Mouse (Mus musculus) CH12.LX (cell line): ENCODE data around the gene Nell1. TPM values are rescaled to one million over a fixed set of nuclear protein-coding genes. Genes with fewer than 3 reads are reported as not detected.

Source experiments
- DNase-seq: peaks from one replicate; pipeline ENCODE4 v3.0.0-alpha.2; 2013; ENCODE audit errors: extremely low read depth
- H3K27ac ChIP-seq: 2 replicates; pipeline ENCODE4 v1.5.1; 2012; ENCODE audit warnings: low read depth, mild to moderate bottlenecking, control low read depth, moderate library complexity; ENCODE audit not compliant: insufficient read depth
- H3K27me3 ChIP-seq: replicated peaks from 2 replicates; pipeline ENCODE3; 2012; ENCODE audit warnings: inconsistent platforms
- H3K36me3 ChIP-seq, 2 experiments: replicated peaks in 1 of 2; 2 replicates each; pipeline versions ENCODE3 to v1.6.1; 2012; ENCODE audit warnings: inconsistent platforms in 1 of 2, low read length in 1 of 2, mild to moderate bottlenecking in 1 of 2, mixed read lengths in 1 of 2, moderate library complexity in 1 of 2; ENCODE audit not compliant: control insufficient read depth in 1 of 2, insufficient read depth in 1 of 2
- H3K4me1 ChIP-seq, 2 experiments: 2 replicates each; pipeline ENCODE4 v1.6.1; 2012; ENCODE audit warnings: inconsistent platforms in 1 of 2, moderate library complexity in 1 of 2; ENCODE audit not compliant: insufficient read depth in 2 of 2, control insufficient read depth in 1 of 2
- H3K4me2 ChIP-seq: 2 replicates; pipeline ENCODE4 v1.6.1; 2012; ENCODE audit warnings: low read depth, mild to moderate bottlenecking, control low read depth; ENCODE audit not compliant: poor library complexity, insufficient read depth, severe bottlenecking
- H3K4me3 ChIP-seq, 3 experiments: fragments of 150-350 bp in 1 of 3; sonication (generic) in 1 of 3; replicated peaks in 1 of 3; 2 replicates each; pipeline versions ENCODE3 to v1.5.1; 2011 to 2012; ENCODE audit warnings: low read depth in 2 of 3, low read length in 2 of 3, mild to moderate bottlenecking in 2 of 3, moderate library complexity in 2 of 3, control low read depth in 1 of 3, improper control_type of control experiment in 1 of 3, inconsistent platforms in 1 of 3, mixed read lengths in 1 of 3; ENCODE audit not compliant: poor library complexity in 1 of 3
- H3K79me2 ChIP-seq: replicated peaks from 2 replicates; pipeline ENCODE4 v1.6.1; 2012; ENCODE audit warnings: mild to moderate bottlenecking, moderate library complexity; ENCODE audit not compliant: control insufficient read depth, poor library complexity, insufficient read depth, severe bottlenecking; ENCODE audit errors: extremely low read depth
- H3K9ac ChIP-seq: 2 replicates; pipeline ENCODE4 v1.6.1; 2012; ENCODE audit warnings: low read depth, mild to moderate bottlenecking, control low read depth, moderate library complexity; ENCODE audit not compliant: insufficient read depth
- H3K9me3 ChIP-seq: replicated peaks from 2 replicates; pipeline ENCODE3; 2012; ENCODE audit warnings: low read length, inconsistent platforms, mixed read lengths
- BHLHE40 ChIP-seq: IDR thresholded peaks from 2 replicates; pipeline ENCODE4 v1.6.1; 2011; ENCODE audit warnings: mild to moderate bottlenecking, low read depth, low read length, improper control_type of control experiment
- CHD1 ChIP-seq: IDR thresholded peaks from 2 replicates; pipeline ENCODE4 v1.6.1; 2012; ENCODE audit warnings: low read depth, low read length, improper control_type of control experiment, inconsistent platforms
- CTCF ChIP-seq, 2 experiments: IDR thresholded peaks in 1 of 2; conservative IDR thresholded peaks in 1 of 2; 2 replicates each; pipeline ENCODE4 v1.5.1; 2011 to 2012; ENCODE audit warnings: low read depth in 2 of 2, low read length in 2 of 2, improper control_type of control experiment in 1 of 2, inconsistent platforms in 1 of 2, mild to moderate bottlenecking in 1 of 2, moderate library complexity in 1 of 2
- E2F4 ChIP-seq: IDR thresholded peaks from 2 replicates; pipeline ENCODE4 v1.6.1; 2011; ENCODE audit warnings: low read depth, low read length, improper control_type of control experiment; ENCODE audit not compliant: insufficient replicate concordance
- ELF1 ChIP-seq: IDR thresholded peaks from 2 replicates; pipeline ENCODE4 v1.6.1; 2014; ENCODE audit warnings: low read depth, mild to moderate bottlenecking, inconsistent platforms, low read length, improper control_type of control experiment
- ETS1 ChIP-seq: conservative IDR thresholded peaks from 2 replicates; pipeline ENCODE4 v1.6.1; 2012; ENCODE audit warnings: low read depth, mild to moderate bottlenecking, inconsistent platforms, low read length, improper control_type of control experiment, moderate library complexity
- GABPA ChIP-seq: IDR thresholded peaks from 2 replicates; pipeline ENCODE4 v1.6.1; 2012; ENCODE audit warnings: low read depth, low read length, improper control_type of control experiment, inconsistent platforms; ENCODE audit not compliant: insufficient replicate concordance
- IRF4 ChIP-seq: IDR thresholded peaks from 2 replicates; pipeline ENCODE4 v1.6.1; 2014; ENCODE audit warnings: low read depth, mild to moderate bottlenecking, inconsistent platforms, low read length, improper control_type of control experiment
- JUN ChIP-seq: IDR thresholded peaks from 2 replicates; pipeline ENCODE4 v1.6.1; 2011; ENCODE audit warnings: low read depth, mild to moderate bottlenecking, low read length, improper control_type of control experiment, moderate library complexity; ENCODE audit not compliant: insufficient read depth
- JUND ChIP-seq: conservative IDR thresholded peaks from 2 replicates; pipeline ENCODE4 v1.6.1; 2011; ENCODE audit warnings: low read depth, low read length, improper control_type of control experiment
- KAT2A ChIP-seq: IDR thresholded peaks from 2 replicates; pipeline ENCODE4 v1.6.1; 2012; ENCODE audit warnings: low read length, improper control_type of control experiment, inconsistent platforms; ENCODE audit not compliant: insufficient replicate concordance
- MAX ChIP-seq: IDR thresholded peaks from 2 replicates; pipeline ENCODE4 v1.6.1; 2011; ENCODE audit warnings: low read length, improper control_type of control experiment
- MAZ ChIP-seq: IDR thresholded peaks from 2 replicates; pipeline ENCODE4 v1.6.1; 2012; ENCODE audit warnings: low read depth, mild to moderate bottlenecking, inconsistent platforms, low read length, improper control_type of control experiment, moderate library complexity
- MEF2A ChIP-seq: IDR thresholded peaks from 2 replicates; pipeline ENCODE4 v1.6.1; 2014; ENCODE audit warnings: low read depth, mild to moderate bottlenecking, inconsistent platforms, low read length, improper control_type of control experiment, borderline replicate concordance
- MYC ChIP-seq: IDR thresholded peaks from 2 replicates; pipeline ENCODE4 v1.6.1; 2011; ENCODE audit warnings: low read depth, mild to moderate bottlenecking, improper control_type of control experiment, low read length
- NELFE ChIP-seq: IDR thresholded peaks from 2 replicates; pipeline ENCODE4 v1.6.1; 2011; ENCODE audit warnings: low read depth, low read length, improper control_type of control experiment
- NRF1 ChIP-seq: IDR thresholded peaks from 2 replicates; pipeline ENCODE4 v1.6.1; 2014; ENCODE audit warnings: low read depth, mild to moderate bottlenecking, inconsistent platforms, low read length, improper control_type of control experiment, moderate library complexity
- PAX5 ChIP-seq: IDR thresholded peaks from 2 replicates; pipeline ENCODE4 v1.6.1; 2012; ENCODE audit warnings: low read length, inconsistent platforms, mixed read lengths
- POLR2A ChIP-seq: IDR thresholded peaks from 2 replicates; pipeline ENCODE4 v1.6.1; 2011; ENCODE audit warnings: low read depth, mild to moderate bottlenecking, improper control_type of control experiment, low read length
- RAD21 ChIP-seq: IDR thresholded peaks from 2 replicates; pipeline ENCODE4 v1.6.1; 2011; ENCODE audit warnings: low read depth, mild to moderate bottlenecking, low read length, improper control_type of control experiment, moderate library complexity
- TBP ChIP-seq: conservative IDR thresholded peaks from 2 replicates; pipeline ENCODE4 v1.6.1; 2011; ENCODE audit warnings: low read depth, low read length, improper control_type of control experiment
- UBTF ChIP-seq: IDR thresholded peaks from 2 replicates; pipeline ENCODE4 v1.6.1; 2012; ENCODE audit warnings: low read depth, mild to moderate bottlenecking, inconsistent platforms, low read length, improper control_type of control experiment, moderate library complexity
- USF1 ChIP-seq: IDR thresholded peaks from 2 replicates; pipeline ENCODE4 v1.6.1; 2014; ENCODE audit warnings: low read depth, mild to moderate bottlenecking, inconsistent platforms, low read length, improper control_type of control experiment
- USF2 ChIP-seq: conservative IDR thresholded peaks from 2 replicates; pipeline ENCODE4 v1.6.1; 2011; ENCODE audit warnings: low read depth, low read length, improper control_type of control experiment
- ZMIZ1 ChIP-seq: IDR thresholded peaks from 2 replicates; pipeline ENCODE4 v1.6.1; 2012; ENCODE audit warnings: low read depth, mild to moderate bottlenecking, inconsistent platforms, low read length, improper control_type of control experiment
- ZNF384 ChIP-seq: IDR thresholded peaks from 2 replicates; pipeline ENCODE4 v1.6.1; 2012; ENCODE audit warnings: low read depth, low read length, improper control_type of control experiment, inconsistent platforms
- dilution Hi-C: fragments of 300-500 bp; cut with MboI; formaldehyde crosslinking; loops from 2 replicates; pipeline ENCODE4 v1.14.3; 2020; ENCODE audit warnings: low sequenced_read_pairs; ENCODE audit not compliant: extremely low pct_unique_long_range_greater_than_20kb, extremely low pct_ligation_motif_present
- in situ Hi-C: fragments of 300-500 bp; cut with MboI; formaldehyde crosslinking; loops from 3 replicates; pipeline ENCODE4 v1.14.3; 2019; ENCODE audit warnings: low sequenced_read_pairs, low pct_ligation_motif_present, low pct_unique_long_range_greater_than_20kb, mixed read lengths
- polyA plus RNA-seq: library from polyadenylated mRNA; unstranded; fragments of >175 nt; gene quantifications from 2 replicates; pipeline ENCODE4 v1.2.1, GENCODE M21; 2012; ENCODE audit warnings: low read depth; ENCODE audit not compliant: insufficient read length
- total RNA-seq, 2 experiments: library from RNA; depleted of rRNA; stranded (reverse); fragments of 300-350 nt in 1 of 2; fragments of >200 nt in 1 of 2; gene quantifications; 2 replicates each; pipeline ENCODE4 v1.2.3; 2012 to 2014

Nell1 gene
- total and polyA plus RNA-seq, 3 experiments: not detected

DNA sequence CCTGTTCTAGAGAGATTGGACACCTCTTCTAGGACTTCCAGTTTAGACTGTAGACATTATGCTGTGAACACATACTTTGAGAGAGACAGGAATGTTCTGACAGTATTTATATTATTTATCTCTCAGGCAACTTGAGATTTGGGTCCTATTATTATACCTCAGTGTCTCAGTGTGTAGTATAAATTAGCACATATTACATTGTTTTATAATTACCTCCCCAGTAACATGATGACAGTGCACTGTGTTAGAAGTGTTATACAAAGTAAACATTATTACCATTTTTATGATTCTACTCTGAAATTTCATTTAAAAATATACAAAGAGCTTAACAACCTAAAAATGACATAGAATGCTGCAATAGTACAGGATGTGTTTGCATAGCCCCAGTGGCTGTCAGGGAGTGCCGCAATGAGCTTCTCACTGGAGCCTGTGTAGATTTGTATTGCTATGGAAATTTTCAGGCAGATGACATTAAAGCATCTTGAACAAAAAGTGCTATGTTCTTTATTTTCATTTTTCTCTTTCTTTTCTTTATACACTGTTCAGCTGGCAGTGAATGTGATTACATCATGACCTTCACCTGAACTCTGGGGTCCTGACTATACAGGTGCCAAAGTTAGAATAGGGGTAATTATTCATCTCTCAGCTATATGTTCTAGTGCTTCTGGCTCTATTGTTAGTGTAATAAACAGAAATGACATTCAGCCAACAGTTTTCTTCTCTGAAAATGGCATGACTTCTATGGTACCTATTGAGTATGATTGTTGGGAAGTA, 447.9 kb downstream of the Nell1 start:
- Histone ChIP-seq H3K27me3 (no peaks in the 10 kb centered on the region), H3K79me2 (no peaks in the 10 kb centered on the region), H3K4me1 (no peaks in the 10 kb centered on the region), H3K27ac (no peak overlapping the region), H3K36me3 (no peaks in the 10 kb centered on the region), H3K9me3 (peaks cover 42% of the 10 kb centered on the region), H3K9ac (no peak overlapping the region), H3K4me2 (no peak overlapping the region), H3K4me3 (no peak overlapping the region)
- no peak for DNase-seq
- in situ Hi-C loops (no loop called here), dilution Hi-C loops (no loop called here)
- TF ChIP-seq IRF4: no peak
- TF ChIP-seq ZNF384: no peak
- TF ChIP-seq MEF2A: no peak
- TF ChIP-seq JUND: no peak
- TF ChIP-seq CTCF (conservative IDR thresholded peaks at IDR 0.05 in 1 of 2, IDR thresholded peaks at IDR 0.05 in 1 of 2; ENCODE audit: low read depth in 2 of 2, low read length in 2 of 2): no peak
- TF ChIP-seq CHD1: no peak
- no peak for TF ChIP-seq MAZ
- TF ChIP-seq E2F4: no peak
- TF ChIP-seq RAD21: no peak
- TF ChIP-seq ELF1: no peak
- no peak for TF ChIP-seq KAT2A
- TF ChIP-seq POLR2A: no peak
- TF ChIP-seq JUN: no peak
- no peak for TF ChIP-seq NELFE
- TF ChIP-seq ETS1: no peak

- DNase-seq: no peak
- Histone ChIP-seq H3K79me2 (no peaks in the 10 kb centered on the region), H3K27me3 (no peaks in the 10 kb centered on the region), H3K27ac (no peak overlapping the region), H3K36me3 (no peaks in the 10 kb centered on the region), H3K4me2 (no peak overlapping the region), H3K9me3 (peaks cover 40% of the 10 kb centered on the region), H3K4me1 (no peaks in the 10 kb centered on the region), H3K4me3 (no peak overlapping the region), H3K9ac (no peak overlapping the region)
- dilution Hi-C loops: no loop called here
- in situ Hi-C loops: no loop called here
- TF ChIP-seq BHLHE40: no peak
- TF ChIP-seq MEF2A: no peak
- TF ChIP-seq PAX5: no peak
- no peak for TF ChIP-seq UBTF
- TF ChIP-seq ZNF384: no peak
- TF ChIP-seq ZMIZ1: no peak
- no peak for TF ChIP-seq E2F4
- no peak for TF ChIP-seq ELF1
- no peak for TF ChIP-seq NRF1
- TF ChIP-seq JUN: no peak
- no peak for TF ChIP-seq CHD1
- no peak for TF ChIP-seq TBP
- TF ChIP-seq POLR2A: no peak
- no peak for TF ChIP-seq ETS1
- TF ChIP-seq MAX: no peak
- no peak for TF ChIP-seq KAT2A
- no peak for TF ChIP-seq MYC
- TF ChIP-seq USF1: no peak
- no peak for TF ChIP-seq USF2
- TF ChIP-seq GABPA: no peak
Observed at GRCm38 (mm10) chr7:50429725-50430124, 455.1 kb downstream of the Nell1 start.
